Mouse (Mus musculus) gastrocnemius, postnatal 14 days (tissue): ENCODE measurements at regions not wholly inside any gene's neighbourhood (a gene's known extent, or its start where the extent isn't known, plus 50 kb on each side); places are given as distances from the start of the nearest gene placed in this dataset.

Experiments used
- DNase-seq: peaks from one replicate; pipeline ENCODE4 v3.0.0; 2021; ENCODE audit warnings: mixed read lengths
- intact Hi-C: fragments of 180-260 bp; cut with DNase I; formaldehyde crosslinking; loops from one replicate; pipeline ENCODE4 v1.15.1; 2025; ENCODE audit warnings: low total_unique reads

- intact Hi-C loops = no loop called here
- DNase-seq = no peak
Measured at GRCm38 (mm10) chr2:173365441-173366166, 89.3 kb upstream of the Pmepa1 start.

- DNase-seq = no peak
- intact Hi-C loops = no loop called here
Measured at GRCm38 (mm10) chr2:173366734-173367133, 90.4 kb upstream of the Pmepa1 start.

- intact Hi-C loops = no loop called here
- no peak for DNase-seq
Measured at GRCm38 (mm10) chr2:173368899-173369298, 92.6 kb upstream of the Pmepa1 start.

GRCm38 (mm10) chr2:173376926-173377325, 100.6 kb upstream of the Pmepa1 start:
- intact Hi-C loops = no loop called here
- no peak for DNase-seq

- intact Hi-C loops = no loop called here
- peak; percentile 48 for DNase-seq
Measured at GRCm38 (mm10) chr2:173377497-173378257, 101.3 kb upstream of the Pmepa1 start.

GRCm38 (mm10) chr2:173379736-173380135, 103.4 kb upstream of the Pmepa1 start:
- intact Hi-C loops = no loop called here
- no peak for DNase-seq

GRCm38 (mm10) chr2:173380341-173380761, 104.0 kb upstream of the Pmepa1 start:
- DNase-seq = no peak
- intact Hi-C loops = no loop called here

- intact Hi-C loops = no loop called here
- no peak for DNase-seq
Measured at GRCm38 (mm10) chr2:173382176-173382813, 106.0 kb upstream of the Pmepa1 start.

GRCm38 (mm10) chr2:173384935-173385586, 108.7 kb upstream of the Pmepa1 start:
- intact Hi-C loops = no loop called here
- DNase-seq = no peak

GRCm38 (mm10) chr2:173385722-173386141, 109.4 kb upstream of the Pmepa1 start:
- intact Hi-C loops = no loop called here

GRCm38 (mm10) chr2:173388140-173388539, 111.8 kb upstream of the Pmepa1 start:
- no peak for DNase-seq
- intact Hi-C loops = no loop called here

More at GRCm38 (mm10) chr2:173385722-173386141, 109.4 kb upstream of the Pmepa1 start:
- DNase-seq = peak; percentile 35

GRCm38 (mm10) chr2:173392557-173393323, 116.4 kb upstream of the Pmepa1 start:
- DNase-seq = no peak
- intact Hi-C loops = no loop called here

GRCm38 (mm10) chr2:173393324-173393592, 116.9 kb upstream of the Pmepa1 start:
- DNase-seq = no peak
- intact Hi-C loops = no loop called here

- no peak for DNase-seq
- intact Hi-C loops = no loop called here
Measured at GRCm38 (mm10) chr2:173395526-173395925, 119.2 kb upstream of the Pmepa1 start.

GRCm38 (mm10) chr2:173397846-173398331, 121.6 kb upstream of the Pmepa1 start:
- DNase-seq = no peak
- intact Hi-C loops = no loop called here

- intact Hi-C loops = no loop called here
- DNase-seq = peak; percentile 51
Measured at GRCm38 (mm10) chr2:173405629-173406028, 116.8 kb upstream of the 1700021F07Rik start.

GRCm38 (mm10) chr2:173406344-173407094, 115.9 kb upstream of the 1700021F07Rik start:
- intact Hi-C loops = no loop called here

GRCm38 (mm10) chr2:173407133-173407532, 115.3 kb upstream of the 1700021F07Rik start:
- intact Hi-C loops = no loop called here
- no peak for DNase-seq

More at GRCm38 (mm10) chr2:173406344-173407094, 115.9 kb upstream of the 1700021F07Rik start:
- no peak for DNase-seq

- intact Hi-C loops = no loop called here
- no peak for DNase-seq
Measured at GRCm38 (mm10) chr2:173408681-173409081, 113.7 kb upstream of the 1700021F07Rik start.
